Mouse (Mus musculus): ENCODE results near the gene Cd7. TPM values are rescaled to one million over a fixed set of nuclear protein-coding genes. Genes with fewer than 3 reads are reported as not detected.

Gene Cd7
- polyA plus RNA-seq, 1 experiment, result not detected

- H3K36me3 ChIP-seq (ENCODE audit: control insufficient read depth), result no peaks in the 10 kb centered on the region
- peaks cover 6% of the 10 kb centered on the region for H3K4me1 ChIP-seq (ENCODE audit: control insufficient read depth)
- H3K4me3 ChIP-seq (replicated peaks), result no peak overlapping the region
- H3K9me3 ChIP-seq (ENCODE audit: control insufficient read depth, low read length), result no peaks in the 10 kb centered on the region
- H3K27me3 ChIP-seq (ENCODE audit: control insufficient read depth), result peaks cover 6% of the 10 kb centered on the region
- TF ChIP-seq GATA1 (IDR thresholded peaks at IDR 0.05; ENCODE audit: low read length) (no peak), TAL1 (IDR thresholded peaks at IDR 0.05; ENCODE audit: low read length) (no peak)
These were observed 29.0 kb downstream of the Cd7 start for GRCm38 (mm10) chr11:121010044-121010755.

GRCm38 (mm10) chr11:121006184-121006583 lies 33.0 kb downstream of the Cd7 start:
- no peak for TF ChIP-seq TAL1 (IDR thresholded peaks at IDR 0.05; ENCODE audit: low read length)
- TF ChIP-seq GATA1 (IDR thresholded peaks at IDR 0.05; ENCODE audit: low read length), result no peak
- no peaks in the 10 kb centered on the region for H3K36me3 ChIP-seq (ENCODE audit: control insufficient read depth)
- H3K4me1 ChIP-seq (ENCODE audit: control insufficient read depth), result peaks cover 5% of the 10 kb centered on the region

DNA sequence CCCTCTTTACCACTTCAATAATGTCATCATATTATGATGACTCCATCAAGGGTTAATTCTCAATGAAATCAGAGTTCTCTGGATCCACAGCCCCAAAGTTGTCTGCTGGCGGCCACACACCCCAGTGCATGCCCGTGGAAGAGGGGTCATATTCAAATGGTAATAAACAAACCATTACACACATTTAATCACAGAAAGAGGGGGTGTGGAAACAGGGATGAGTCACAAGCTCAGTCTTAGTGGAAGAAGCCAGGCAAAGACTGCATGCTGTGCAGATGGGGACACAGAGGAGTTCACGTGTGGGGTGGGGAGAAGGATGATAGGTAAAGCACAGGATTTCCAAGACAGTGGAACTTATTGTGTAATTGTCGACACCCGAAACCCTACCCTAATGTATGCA lies 34.9 kb downstream of the Cd7 start:
- Histone ChIP-seq H3K27me3 (ENCODE audit: control insufficient read depth) (no peaks in the 10 kb centered on the region; the same call in 1 of the 2 replicates), H3K4me1 (ENCODE audit: control insufficient read depth) (peaks cover 3% of the 10 kb centered on the region), H3K9me3 (ENCODE audit: control insufficient read depth, low read length) (no peaks in the 10 kb centered on the region), H3K36me3 (ENCODE audit: control insufficient read depth) (no peaks in the 10 kb centered on the region), H3K4me3 (replicated peaks) (no peak overlapping the region)
- no peak for TF ChIP-seq GATA1 (IDR thresholded peaks at IDR 0.05; ENCODE audit: low read length)
- TF ChIP-seq TAL1 (IDR thresholded peaks at IDR 0.05; ENCODE audit: low read length), result no peak

More at GRCm38 (mm10) chr11:121006184-121006583, 33.0 kb downstream of the Cd7 start:
- Histone ChIP-seq H3K9me3 (ENCODE audit: control insufficient read depth, low read length) (no peaks in the 10 kb centered on the region), H3K27me3 (ENCODE audit: control insufficient read depth) (no peaks in the 10 kb centered on the region; the same call in 1 of the 2 replicates), H3K4me3 (replicated peaks) (no peak overlapping the region)

DNA sequence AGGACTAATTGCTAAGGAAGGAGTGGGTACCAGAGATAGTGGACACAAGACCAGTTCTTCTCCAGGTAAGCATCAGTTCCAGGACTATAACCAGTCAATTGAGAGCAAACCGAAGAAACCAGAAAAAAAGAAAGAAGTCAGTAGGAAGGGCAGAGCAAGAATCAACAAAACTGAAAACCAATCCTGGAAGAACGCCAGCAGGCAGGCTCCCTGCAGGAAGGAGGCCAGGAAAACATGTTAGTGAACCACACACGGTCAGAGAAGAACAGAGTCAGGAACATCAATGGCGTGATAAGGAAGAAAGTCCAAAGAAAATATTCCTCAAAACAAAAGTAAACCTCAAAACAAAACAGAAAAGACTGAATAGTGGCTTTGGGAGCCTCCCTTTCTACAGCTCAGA lies 37.3 kb downstream of the Cd7 start:
- Histone ChIP-seq H3K4me3 (replicated peaks) (no peak overlapping the region), H3K27me3 (ENCODE audit: control insufficient read depth) (no peaks in the 10 kb centered on the region; the same call in 1 of the 2 replicates), H3K4me1 (ENCODE audit: control insufficient read depth) (peaks cover 3% of the 10 kb centered on the region), H3K9me3 (ENCODE audit: control insufficient read depth, low read length) (no peaks in the 10 kb centered on the region), H3K36me3 (ENCODE audit: control insufficient read depth) (no peaks in the 10 kb centered on the region)
- TF ChIP-seq GATA1 (IDR thresholded peaks at IDR 0.05; ENCODE audit: low read length) (no peak), TAL1 (IDR thresholded peaks at IDR 0.05; ENCODE audit: low read length) (no peak)

DNA sequence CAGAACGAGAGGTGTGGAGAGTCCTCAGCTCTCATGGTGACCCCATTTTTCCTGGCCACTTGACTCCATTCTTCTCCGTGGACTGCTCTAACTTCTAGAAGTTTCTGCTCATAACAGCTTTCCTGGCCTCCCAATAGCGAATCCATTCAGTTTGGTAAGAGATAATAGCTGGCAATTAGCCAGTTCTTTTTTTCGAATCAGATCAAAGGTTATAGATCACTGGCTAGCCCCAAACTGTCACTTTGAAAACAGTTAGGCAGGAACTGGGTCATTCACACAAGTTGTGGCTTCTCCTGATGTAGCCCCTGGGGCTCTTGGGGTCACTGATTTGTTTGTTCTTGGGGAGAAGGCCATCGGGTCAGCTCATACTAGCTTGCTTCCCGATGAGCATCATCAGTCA lies 44.5 kb downstream of the Cd7 start:
- Histone ChIP-seq H3K9me3 (ENCODE audit: control insufficient read depth, low read length) (no peaks in the 10 kb centered on the region), H3K4me3 (replicated peaks) (no peak overlapping the region), H3K4me1 (ENCODE audit: control insufficient read depth) (peaks cover 30% of the 10 kb centered on the region), H3K27me3 (ENCODE audit: control insufficient read depth) (no peaks in the 10 kb centered on the region), H3K36me3 (ENCODE audit: control insufficient read depth) (peaks cover 7% of the 10 kb centered on the region)
- TF ChIP-seq TAL1 (IDR thresholded peaks at IDR 0.05; ENCODE audit: low read length), result no peak
- no peak for TF ChIP-seq GATA1 (IDR thresholded peaks at IDR 0.05; ENCODE audit: low read length)

DNA sequence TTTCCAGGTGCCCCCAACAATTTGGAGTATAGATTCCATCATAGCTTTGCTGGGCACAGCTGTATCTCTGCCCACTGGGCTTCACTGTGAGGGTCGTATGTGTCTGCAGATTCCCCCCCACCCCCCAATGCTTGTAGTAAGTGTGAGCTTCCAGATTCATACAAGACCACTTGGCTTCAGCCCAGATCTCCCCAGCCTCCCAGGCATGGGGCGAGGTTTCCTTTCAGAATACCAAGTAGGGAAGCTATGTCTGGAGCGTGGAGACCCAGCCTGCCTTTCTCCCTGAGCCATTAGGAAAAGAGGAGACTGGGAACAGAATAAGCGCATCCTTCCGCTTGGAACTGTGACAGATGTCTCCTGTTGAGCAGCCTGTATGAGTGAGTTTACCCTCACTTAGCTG lies 45.6 kb downstream of the Cd7 start:
- peaks cover 41% of the 10 kb centered on the region for H3K4me1 ChIP-seq (ENCODE audit: control insufficient read depth)
- H3K4me3 ChIP-seq (replicated peaks), result no peak overlapping the region
- no peak for TF ChIP-seq GATA1 (IDR thresholded peaks at IDR 0.05; ENCODE audit: low read length)
- TF ChIP-seq TAL1 (IDR thresholded peaks at IDR 0.05; ENCODE audit: low read length), result no peak
- H3K36me3 ChIP-seq (ENCODE audit: control insufficient read depth), result peaks cover 16% of the 10 kb centered on the region
- H3K9me3 ChIP-seq (ENCODE audit: control insufficient read depth, low read length), result no peaks in the 10 kb centered on the region
- H3K27me3 ChIP-seq (ENCODE audit: control insufficient read depth), result no peaks in the 10 kb centered on the region

DNA sequence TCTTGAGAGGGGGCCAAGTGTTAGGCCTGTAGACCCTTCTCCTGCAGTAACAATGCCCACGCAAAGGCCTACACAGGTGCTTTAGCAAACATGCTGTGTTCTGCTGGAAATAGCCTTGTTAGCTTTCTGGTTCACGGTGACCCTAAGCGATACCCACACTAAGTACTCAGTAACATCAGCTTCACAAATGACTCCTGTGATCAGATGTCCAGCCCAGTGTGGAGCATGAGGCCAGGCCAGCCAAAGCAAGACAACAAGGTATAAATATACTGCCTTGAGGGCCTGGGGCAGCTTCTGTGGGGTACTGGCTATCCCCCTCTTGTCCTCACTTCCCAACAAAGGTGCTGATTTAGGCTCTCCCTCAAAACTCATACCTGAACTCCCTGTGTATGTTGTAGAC lies 46.1 kb downstream of the Cd7 start:
- Histone ChIP-seq H3K9me3 (ENCODE audit: control insufficient read depth, low read length) (no peaks in the 10 kb centered on the region), H3K4me1 (ENCODE audit: control insufficient read depth) (peaks cover 46% of the 10 kb centered on the region), H3K27me3 (ENCODE audit: control insufficient read depth) (no peaks in the 10 kb centered on the region), H3K4me3 (replicated peaks) (no peak overlapping the region), H3K36me3 (ENCODE audit: control insufficient read depth) (peaks cover 21% of the 10 kb centered on the region)
- TF ChIP-seq TAL1 (IDR thresholded peaks at IDR 0.05; ENCODE audit: low read length), result no peak

DNA sequence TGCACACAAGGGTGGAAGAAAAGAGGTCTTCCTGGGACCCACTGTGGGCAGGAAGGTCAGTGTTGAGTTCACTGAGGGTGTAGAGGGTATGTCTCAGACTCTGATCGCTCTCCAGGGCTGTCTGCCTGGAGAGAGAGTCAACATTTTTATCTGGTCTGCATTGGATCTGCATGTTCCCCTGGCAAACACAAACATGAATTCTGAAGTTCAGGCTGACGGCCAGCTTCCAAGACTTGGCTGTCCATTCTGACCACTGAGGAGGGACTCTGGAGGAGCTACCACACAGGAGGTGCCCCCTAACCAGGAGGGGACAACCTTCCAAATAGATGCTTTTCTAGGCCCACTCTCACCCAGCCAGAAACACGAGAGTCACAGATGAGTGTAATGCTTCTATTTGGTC lies 47.4 kb downstream of the Cd7 start:
- Histone ChIP-seq H3K4me1 (ENCODE audit: control insufficient read depth) (peaks cover 59% of the 10 kb centered on the region), H3K4me3 (replicated peaks) (peak overlapping the region; percentile 82), H3K9me3 (ENCODE audit: control insufficient read depth, low read length) (no peaks in the 10 kb centered on the region), H3K36me3 (ENCODE audit: control insufficient read depth) (peaks cover 33% of the 10 kb centered on the region), H3K27me3 (ENCODE audit: control insufficient read depth) (no peaks in the 10 kb centered on the region)
- TF ChIP-seq GATA1 (IDR thresholded peaks at IDR 0.05; ENCODE audit: low read length) (no peak; the same call in 1 of the 2 replicates), TAL1 (IDR thresholded peaks at IDR 0.05; ENCODE audit: low read length) (no peak)

- H3K27me3 ChIP-seq (ENCODE audit: control insufficient read depth), result no peaks in the 10 kb centered on the region
- H3K9me3 ChIP-seq (ENCODE audit: control insufficient read depth, low read length), result no peaks in the 10 kb centered on the region
- TF ChIP-seq GATA1 (IDR thresholded peaks at IDR 0.05; ENCODE audit: low read length) (no peak), TAL1 (IDR thresholded peaks at IDR 0.05; ENCODE audit: low read length) (no peak)
- H3K4me3 ChIP-seq (replicated peaks), result peak within 1 kb of the TSS; percentile 82
- peaks cover 67% of the 10 kb centered on the region for H3K4me1 ChIP-seq (ENCODE audit: control insufficient read depth)
- H3K36me3 ChIP-seq (ENCODE audit: control insufficient read depth), result peaks cover 41% of the 10 kb centered on the region
These were observed 48.2 kb downstream of the Cd7 start, which contains the start of gene Csnk1d for GRCm38 (mm10) chr11:120990951-120991526. Csnk1d (minus strand) TSS chr11:120991330.

Data from erythroblast, embryonic 14.5 days (primary cell).